Mouse (Mus musculus) neutrophil, adult 5-6 weeks (primary cell): Measurements from ENCODE around the gene Afg3l1. TPM values are rescaled to one million over a fixed set of nuclear protein-coding genes. Genes with fewer than 3 reads are reported as not detected.
"Not testable (repeated sequence)": the region's sequence is repeated elsewhere in the genome, so short reads cannot be mapped to it uniquely, and the experiment has no call there.

Source experiments
- ATAC-seq: fragments of 151-379, 151-347 bp; 2 replicates; pipeline ENCODE4 v1.8.0; 2017; ENCODE audit warnings: mild to moderate bottlenecking, moderate TSS enrichment; ENCODE audit not compliant: insufficient number of reproducible peaks, poor library complexity, low FRiP score, severe bottlenecking; ENCODE audit errors: extremely low read depth
- total RNA-seq: library from RNA; stranded (forward); fragments of 200-1000 nt; gene quantifications from 2 replicates; pipeline ENCODE4 v1.2.3, GENCODE M21; 2017

Gene Afg3l1
- total RNA-seq, 1 experiment from 2014 or later: 17.9 TPM

DNA sequence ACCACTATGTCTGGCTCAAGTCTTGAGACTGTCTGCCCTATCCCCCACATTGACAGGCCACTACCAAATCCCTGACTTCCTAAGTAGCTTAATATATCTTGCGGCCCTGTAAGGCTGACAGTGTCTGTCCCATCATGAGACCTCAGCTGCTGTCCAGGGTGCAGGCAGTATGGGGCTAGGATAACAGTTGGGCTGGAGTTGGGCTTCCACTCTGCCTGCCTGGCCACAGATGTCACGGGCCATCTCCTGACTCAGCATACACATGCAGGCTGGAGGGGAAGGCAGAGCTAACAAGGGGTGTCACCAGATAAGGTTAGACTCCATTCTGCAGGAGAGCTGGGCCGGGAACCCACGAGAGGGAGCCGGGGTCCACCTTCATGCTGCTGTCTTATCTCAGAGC, 29.4 kb downstream of the Afg3l1 start:
- no peak for ATAC-seq

DNA sequence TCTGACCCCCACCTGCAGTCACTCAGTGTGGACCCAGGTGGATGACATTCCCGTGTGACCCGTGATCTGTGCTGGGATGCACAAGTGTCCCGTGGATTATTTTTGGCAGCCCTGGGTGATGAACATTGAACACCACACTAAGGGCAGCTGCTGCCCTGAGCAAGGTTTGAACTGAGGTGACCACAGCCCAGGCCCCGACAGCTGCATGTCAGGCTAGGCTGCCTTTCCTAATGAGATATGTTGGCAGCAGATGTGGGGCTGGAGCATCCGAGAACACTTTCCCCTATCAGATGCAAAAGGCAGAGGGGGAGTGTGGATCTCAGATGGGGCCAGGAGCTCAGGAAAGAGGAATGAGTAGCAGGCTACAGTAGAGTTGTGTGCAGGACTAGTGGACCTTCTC, 33.1 kb downstream of the Afg3l1 start:
- no peak for ATAC-seq

- no peak for ATAC-seq
Measured at GRCm38 (mm10) chr8:123514136-123514535, 36.4 kb downstream of the Afg3l1 start.

- ATAC-seq: no peak
Measured at GRCm38 (mm10) chr8:123514781-123515539, 37.3 kb downstream of the Afg3l1 start, which contains the start of gene Dbndd1. Gene Dbndd1 (minus strand): TSS chr8:123515463.

DNA sequence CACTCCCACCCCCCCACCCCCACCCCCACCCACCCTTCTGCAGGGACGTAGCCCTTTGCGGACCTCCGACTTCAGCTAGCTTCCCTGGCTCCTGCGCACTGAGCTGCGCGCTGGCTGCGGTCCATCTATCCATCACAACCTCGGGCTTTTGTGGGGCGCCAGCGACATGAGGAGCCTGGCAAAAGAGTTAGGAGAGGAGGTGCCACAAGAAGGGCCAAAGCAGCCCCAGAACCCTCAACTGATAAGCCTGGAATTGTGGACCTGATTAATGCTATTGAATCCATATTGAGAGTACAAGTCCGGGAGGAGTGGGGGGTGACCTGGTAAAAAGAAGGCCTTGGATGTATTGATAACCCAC, 37.8 kb downstream of the Afg3l1 start:
- no peak for ATAC-seq

- ATAC-seq: no peak
Measured at GRCm38 (mm10) chr8:123516596-123516995, 38.9 kb downstream of the Afg3l1 start.

- no peak for ATAC-seq
Measured at GRCm38 (mm10) chr8:123518172-123518571, 40.5 kb downstream of the Afg3l1 start.

GRCm38 (mm10) chr8:123518667-123519066, 41.0 kb downstream of the Afg3l1 start, which contains the start of gene Gas8:
Gene Gas8 (plus strand): TSS chr8:123518834.
- ATAC-seq: peak; percentile 65

DNA sequence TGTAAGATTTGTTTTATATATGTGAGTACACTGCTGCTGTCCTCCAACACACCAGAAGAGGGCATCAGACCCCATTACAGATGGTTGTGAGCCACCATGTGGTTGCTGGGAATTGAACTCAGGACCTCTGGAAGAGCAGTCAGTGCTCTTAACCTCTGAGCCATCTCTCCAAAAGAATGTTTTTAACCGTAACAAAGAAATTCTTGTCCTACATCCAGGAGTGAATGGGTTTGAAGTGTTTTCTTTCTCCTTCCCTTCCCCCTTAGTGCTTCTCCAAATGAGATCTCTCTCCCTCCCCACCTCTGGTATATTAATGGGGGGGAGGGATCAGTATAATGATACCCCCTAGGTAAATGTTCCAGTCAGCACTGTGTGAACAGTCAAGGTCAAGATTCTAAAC, 42.3 kb downstream of the Afg3l1 start:
- ATAC-seq: not testable (repeated sequence)

- ATAC-seq: no peak
Measured at GRCm38 (mm10) chr8:123527720-123528489, 50.2 kb downstream of the Afg3l1 start.

DNA sequence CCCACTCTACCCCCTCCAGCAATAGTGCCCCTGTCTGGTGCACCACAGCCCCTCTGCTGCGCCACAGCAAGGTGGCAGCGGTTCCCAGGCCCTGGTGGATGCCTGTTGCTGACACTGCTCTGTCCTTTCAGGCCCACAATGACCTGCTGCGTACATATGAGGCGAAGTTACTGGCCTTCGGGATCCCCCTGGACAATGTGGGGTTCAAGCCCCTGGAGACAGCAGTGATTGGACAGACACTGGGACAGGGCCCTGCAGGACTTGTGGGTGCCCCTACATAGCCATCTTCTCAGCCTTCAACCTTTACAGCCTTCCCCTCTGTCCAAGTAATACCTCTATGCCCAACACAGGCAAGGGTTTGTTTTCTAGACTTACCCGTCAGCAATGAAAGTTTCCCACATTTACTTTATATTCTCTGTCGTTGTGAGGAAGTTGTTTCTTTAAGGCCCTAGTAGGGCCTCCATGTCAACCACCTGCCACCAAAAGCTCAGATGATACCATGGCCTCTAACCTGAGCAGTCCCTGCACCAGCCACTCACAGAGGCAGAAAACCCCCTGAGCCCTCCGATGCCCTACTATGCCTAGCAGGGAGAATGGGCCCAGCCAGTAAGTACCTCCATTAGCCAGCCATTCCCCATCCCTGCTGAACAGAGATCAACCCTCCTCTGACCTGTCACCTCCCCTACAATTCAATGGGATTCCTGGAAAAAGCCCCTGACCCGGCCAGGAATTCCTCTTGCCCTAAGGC, 58.7 kb downstream of the Afg3l1 start:
- no peak for ATAC-seq

GRCm38 (mm10) chr8:123536990-123537380, 59.3 kb downstream of the Afg3l1 start:
- ATAC-seq: no peak

DNA sequence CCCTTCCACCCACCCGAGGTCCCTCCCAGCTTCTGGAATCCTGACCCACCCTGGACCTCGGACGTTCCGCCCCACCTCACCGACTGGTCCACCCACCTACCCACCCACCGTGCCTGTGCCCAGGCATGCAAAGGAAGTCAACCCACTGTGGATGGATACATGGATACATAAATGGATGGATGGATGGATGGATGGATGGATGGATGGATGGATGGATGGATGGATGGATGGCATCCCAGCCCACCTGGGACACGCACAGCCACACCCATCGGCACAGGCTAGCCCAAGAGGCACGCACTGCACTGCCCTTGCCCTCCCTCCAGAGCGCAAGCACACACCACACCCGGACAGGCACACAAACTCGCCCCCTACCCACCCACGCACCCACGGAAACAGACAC, 59.9 kb downstream of the Afg3l1 start:
- ATAC-seq: not testable (repeated sequence)

Other genes with a start within 250 kb of the Afg3l1 start
- 3.5 and 6.8 TPM in 2 replicates for gene Spata2l, start 241.7 kb upstream of the Afg3l1 start, total RNA-seq
- gene Zfp276, start 223.7 kb upstream of the Afg3l1 start, total RNA-seq: 55.0 and 57.4 TPM in 2 replicates
- 43.6 and 53.3 TPM in 2 replicates for gene Vps9d1, start 223.6 kb upstream of the Afg3l1 start, total RNA-seq
- 26.8 and 30.6 TPM in 2 replicates for gene Fanca, start 159.3 kb upstream of the Afg3l1 start, total RNA-seq
- gene Spire2, start 145.2 kb upstream of the Afg3l1 start, total RNA-seq: 0.23 and 0.37 TPM in 2 replicates
- 275 and 330 TPM in 2 replicates for gene Tcf25, start 104.2 kb upstream of the Afg3l1 start, total RNA-seq
- gene Mc1r, start 70.8 kb upstream of the Afg3l1 start, total RNA-seq: 0.61 TPM in 1 of 2 replicates, not detected in the other
- 1.2 TPM in 1 of 2 replicates, not detected in the other for gene Tubb3, start 66.5 kb upstream of the Afg3l1 start, total RNA-seq
- 5.0 and 6.2 TPM in 2 replicates for gene Def8, start 54.4 kb upstream of the Afg3l1 start, total RNA-seq
- 0.58 TPM in 1 of 2 replicates, not detected in the other for gene Dbndd1, start 37.6 kb downstream of the Afg3l1 start, total RNA-seq
- gene Gas8, start 40.9 kb downstream of the Afg3l1 start, total RNA-seq: 2.3 and 4.3 TPM in 2 replicates
- 2.7 and 3.7 TPM in 2 replicates for gene Rhou, start 176.0 kb downstream of the Afg3l1 start, total RNA-seq